Mouse (Mus musculus): Measurements from ENCODE around the gene Fsd2. TPM values are rescaled to one million over a fixed set of nuclear protein-coding genes. Genes with fewer than 3 reads are reported as not detected.

The Fsd2 gene
- total RNA-seq (2021), result under 1 TPM; 0.09 to 0.26 TPM
- long read RNA-seq, experiment 1, result 0 reads
- long read RNA-seq, experiment 2, result 0 reads

- no peak for DNase-seq (ENCODE audit: low spot score in 2 of 2)
Observed at GRCm38 (mm10) chr7:81566892-81567291, at the start of gene Fsd2. Gene Fsd2 (minus strand): TSS chr7:81566944.

GRCm38 (mm10) chr7:81615031-81615430 is 48.3 kb upstream of the Fsd2 start:
- no peak for DNase-seq (ENCODE audit: low spot score in 2 of 2)

GRCm38 (mm10) chr7:81612856-81613635 is 46.3 kb upstream of the Fsd2 start:
- no peak for DNase-seq (ENCODE audit: low spot score in 2 of 2)

- DNase-seq (ENCODE audit: low spot score in 2 of 2), result no peak
Observed at GRCm38 (mm10) chr7:81610125-81610524, 43.4 kb upstream of the Fsd2 start.

GRCm38 (mm10) chr7:81606452-81606851 is 39.7 kb upstream of the Fsd2 start:
- DNase-seq (ENCODE audit: low spot score in 2 of 2), result no peak

GRCm38 (mm10) chr7:81605489-81605888 is 38.7 kb upstream of the Fsd2 start:
- no peak for DNase-seq (ENCODE audit: low spot score in 2 of 2)

- no peak for DNase-seq (ENCODE audit: low spot score in 2 of 2)
Observed at GRCm38 (mm10) chr7:81604991-81605390, 38.2 kb upstream of the Fsd2 start.

- DNase-seq (ENCODE audit: low spot score in 2 of 2), result peak in 1 of 2 experiments; percentile 33
Observed at GRCm38 (mm10) chr7:81599379-81600280, 32.9 kb upstream of the Fsd2 start.

GRCm38 (mm10) chr7:81597660-81598059 is 30.9 kb upstream of the Fsd2 start:
- DNase-seq (ENCODE audit: low spot score in 2 of 2), result no peak

GRCm38 (mm10) chr7:81596086-81596485 is 29.3 kb upstream of the Fsd2 start:
- no peak for DNase-seq (ENCODE audit: low spot score in 2 of 2)

GRCm38 (mm10) chr7:81595056-81595455 is 28.3 kb upstream of the Fsd2 start:
- DNase-seq (ENCODE audit: low spot score in 2 of 2), result no peak

- DNase-seq (ENCODE audit: low spot score in 2 of 2), result no peak
Observed at GRCm38 (mm10) chr7:81593387-81593786, 26.6 kb upstream of the Fsd2 start.

GRCm38 (mm10) chr7:81592686-81593085 is 25.9 kb upstream of the Fsd2 start:
- no peak for DNase-seq (ENCODE audit: low spot score in 2 of 2)

GRCm38 (mm10) chr7:81587238-81587637 is 20.5 kb upstream of the Fsd2 start:
- DNase-seq (ENCODE audit: low spot score in 2 of 2), result no peak

GRCm38 (mm10) chr7:81585326-81585725 is 18.6 kb upstream of the Fsd2 start:
- DNase-seq (ENCODE audit: low spot score in 2 of 2), result no peak

- DNase-seq (ENCODE audit: low spot score in 2 of 2), result no peak
Observed at GRCm38 (mm10) chr7:81583512-81583911, 16.8 kb upstream of the Fsd2 start.

- DNase-seq (ENCODE audit: low spot score in 2 of 2), result no peak
Observed at GRCm38 (mm10) chr7:81579312-81579711, 12.6 kb upstream of the Fsd2 start.

- DNase-seq (ENCODE audit: low spot score in 2 of 2), result no peak
Observed at GRCm38 (mm10) chr7:81578413-81578812, 11.7 kb upstream of the Fsd2 start.

- no peak for DNase-seq (ENCODE audit: low spot score in 2 of 2)
Observed at GRCm38 (mm10) chr7:81577872-81578271, 11.1 kb upstream of the Fsd2 start.

GRCm38 (mm10) chr7:81575606-81576005 is 8.9 kb upstream of the Fsd2 start:
- no peak for DNase-seq (ENCODE audit: low spot score in 2 of 2)

GRCm38 (mm10) chr7:81573821-81574220 is 7.1 kb upstream of the Fsd2 start:
- no peak for DNase-seq (ENCODE audit: low spot score in 2 of 2)

GRCm38 (mm10) chr7:81573397-81573796 is 6.7 kb upstream of the Fsd2 start:
- DNase-seq (ENCODE audit: low spot score in 2 of 2), result peak in 1 of 2 experiments; percentile 16

Data from left cerebral cortex, adult 18-20 months (tissue).